Mouse (Mus musculus): ENCODE results near the gene Slf1.

DNA sequence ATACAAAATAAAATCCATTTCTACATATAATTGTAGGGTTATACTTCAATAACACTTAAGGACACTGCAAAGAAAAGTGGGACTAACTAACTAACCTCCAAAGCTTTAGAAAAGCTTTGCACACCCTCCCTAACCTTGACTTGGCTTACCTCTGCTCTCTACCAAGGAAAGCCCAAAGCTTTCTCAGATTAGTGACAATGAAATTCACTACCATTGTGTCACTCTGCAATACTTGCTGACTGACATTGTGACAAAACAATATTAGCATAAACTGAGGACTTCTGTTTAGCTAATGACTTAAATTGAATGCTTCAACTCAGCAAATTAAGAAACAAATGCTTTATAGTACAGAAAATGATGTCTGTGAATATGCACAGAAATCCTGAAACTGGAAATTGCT, 63.2 kb downstream of the Slf1 start:
- no peak for TF ChIP-seq CTCF (conservative IDR thresholded peaks at IDR 0.05; ENCODE audit: low read length)
- TF ChIP-seq NANOG (IDR thresholded peaks at IDR 0.05; ENCODE audit: borderline replicate concordance, low read length): no peak
- TF ChIP-seq POU5F1 (IDR thresholded peaks at IDR 0.05; ENCODE audit: borderline replicate concordance, low read length): no peak

Measured in E14TG2a.4 (cell line).